Mouse (Mus musculus) G1E (cell line): Measurements from ENCODE around the gene Tmco4.

ENCODE experiments used
- CTCF ChIP-seq: IDR thresholded peaks from 2 replicates; pipeline ENCODE4 v1.5.1; 2012; ENCODE audit warnings: low read depth, low read length, inconsistent platforms, mixed read lengths
- GATA2 ChIP-seq: IDR thresholded peaks from 2 replicates; pipeline ENCODE4 v1.6.1; 2012; ENCODE audit warnings: low read depth, low read length, inconsistent platforms, borderline replicate concordance
- POLR2AphosphoS5 ChIP-seq: IDR thresholded peaks from 2 replicates; pipeline ENCODE4 v1.6.1; 2012; ENCODE audit warnings: low read depth, low read length, inconsistent platforms; ENCODE audit not compliant: insufficient replicate concordance

GRCm38 (mm10) chr4:139105453-139105852 lies 132.8 kb downstream of the Tmco4 start:
- TF ChIP-seq POLR2AphosphoS5 (no peak), CTCF (no peak), GATA2 (no peak)
